Mouse (Mus musculus): ENCODE data around the gene Gm20388. TPM values are rescaled to one million over a fixed set of nuclear protein-coding genes. Genes with fewer than 3 reads are reported as not detected.

Gm20388 gene
- polyA plus RNA-seq, 1 experiment from 2014 or later = not detected

- Histone ChIP-seq H3K4me2 (replicated peaks; ENCODE audit: low read depth) (no peak overlapping the region), H3K4me3 (ENCODE audit: low read depth, low read length) (no peak overlapping the region), H3K4me1 (replicated peaks; ENCODE audit: control insufficient read depth, insufficient read depth) (0 out of 2 replicates have a peak, but pooled peaks cover 3% of the 10 kb centered on the region), H3K9ac (ENCODE audit: low read length) (no peak overlapping the region), H3K27ac (replicated peaks) (no peak overlapping the region), H3K9me3 (ENCODE audit: control insufficient read depth, low read length) (no peaks in the 10 kb centered on the region), H3K27me3 (ENCODE audit: control insufficient read depth, insufficient read depth, low read length) (no peaks in the 10 kb centered on the region), H3K36me3 (ENCODE audit: control insufficient read depth, insufficient read depth, low read length) (no peaks in the 10 kb centered on the region)
- ATAC-seq (ENCODE audit: low FRiP score, low TSS enrichment) (no peak), DNase-seq (ENCODE audit: low spot score) (no peak)
- TF ChIP-seq EP300 (optimal IDR thresholded peaks at IDR 0.05) = no peak
- TF ChIP-seq CTCF (IDR thresholded peaks at IDR 0.05; ENCODE audit: low read depth) = no peak
- 82% methylated on average over 10 of the region's 10 CpGs for WGBS
These were observed 139.7 kb downstream of the Gm20388 start for GRCm38 (mm10) chr8:120050376-120050775.

GRCm38 (mm10) chr8:120051006-120051405 lies 140.4 kb downstream of the Gm20388 start:
- 49% methylated on average over 4 of the region's 4 CpGs for WGBS
- Histone ChIP-seq H3K4me3 (ENCODE audit: low read depth, low read length) (no peak overlapping the region), H3K9me3 (ENCODE audit: control insufficient read depth, low read length) (no peaks in the 10 kb centered on the region), H3K27me3 (ENCODE audit: control insufficient read depth, insufficient read depth, low read length) (no peaks in the 10 kb centered on the region), H3K4me1 (replicated peaks; ENCODE audit: control insufficient read depth, insufficient read depth) (0 out of 2 replicates have a peak, but pooled peaks cover 3% of the 10 kb centered on the region), H3K9ac (ENCODE audit: low read length) (no peak overlapping the region), H3K27ac (replicated peaks) (no peak overlapping the region), H3K4me2 (replicated peaks; ENCODE audit: low read depth) (no peak overlapping the region), H3K36me3 (ENCODE audit: control insufficient read depth, insufficient read depth, low read length) (no peaks in the 10 kb centered on the region)
- TF ChIP-seq CTCF (IDR thresholded peaks at IDR 0.05; ENCODE audit: low read depth) (no peak), EP300 (optimal IDR thresholded peaks at IDR 0.05) (no peak)
- DNase-seq (ENCODE audit: low spot score) (no peak), ATAC-seq (ENCODE audit: low FRiP score, low TSS enrichment) (no peak)

- Histone ChIP-seq H3K27me3 (ENCODE audit: control insufficient read depth, insufficient read depth, low read length) (no peaks in the 10 kb centered on the region), H3K4me1 (replicated peaks; ENCODE audit: control insufficient read depth, insufficient read depth) (0 out of 2 replicates have a peak, but pooled peaks cover under 1% of the 10 kb centered on the region), H3K4me3 (ENCODE audit: low read depth, low read length) (no peak overlapping the region), H3K9ac (ENCODE audit: low read length) (no peak overlapping the region), H3K27ac (replicated peaks) (no peak overlapping the region), H3K4me2 (replicated peaks; ENCODE audit: low read depth) (no peak overlapping the region), H3K9me3 (ENCODE audit: control insufficient read depth, low read length) (no peaks in the 10 kb centered on the region), H3K36me3 (ENCODE audit: control insufficient read depth, insufficient read depth, low read length) (no peaks in the 10 kb centered on the region)
- DNase-seq (ENCODE audit: low spot score) (no peak), ATAC-seq (ENCODE audit: low FRiP score, low TSS enrichment) (no peak)
- WGBS = 68% methylated on average over 4 of the region's 4 CpGs
- no peak for TF ChIP-seq EP300 (optimal IDR thresholded peaks at IDR 0.05)
- no peak for TF ChIP-seq CTCF (IDR thresholded peaks at IDR 0.05; ENCODE audit: low read depth)
These were observed 141.3 kb downstream of the Gm20388 start for GRCm38 (mm10) chr8:120051908-120052307.

- H3K27ac ChIP-seq (replicated peaks) = 0 out of 2 replicates have a peak overlapping the region, but pooled peaks have one; percentile 13
- 55% methylated on average over 8 of the region's 8 CpGs for WGBS
- H3K36me3 ChIP-seq (ENCODE audit: control insufficient read depth, insufficient read depth, low read length) = no peaks in the 10 kb centered on the region
- H3K27me3 ChIP-seq (ENCODE audit: control insufficient read depth, insufficient read depth, low read length) = no peaks in the 10 kb centered on the region
- no peaks in the 10 kb centered on the region for H3K4me1 ChIP-seq (replicated peaks; ENCODE audit: control insufficient read depth, insufficient read depth)
- H3K4me2 ChIP-seq (replicated peaks; ENCODE audit: low read depth) = no peak overlapping the region
- TF ChIP-seq CTCF (IDR thresholded peaks at IDR 0.05; ENCODE audit: low read depth) (no peak), EP300 (optimal IDR thresholded peaks at IDR 0.05) (no peak)
- no peak overlapping the region for H3K9ac ChIP-seq (ENCODE audit: low read length)
- ATAC-seq (ENCODE audit: low FRiP score, low TSS enrichment) = 0 out of 2 replicates have a peak, but pooled peaks have one; percentile 21
- H3K4me3 ChIP-seq (ENCODE audit: low read depth, low read length) = no peak overlapping the region
- no peaks in the 10 kb centered on the region for H3K9me3 ChIP-seq (ENCODE audit: control insufficient read depth, low read length)
- DNase-seq (ENCODE audit: low spot score) = no peak
These were observed 141.7 kb downstream of the Gm20388 start for GRCm38 (mm10) chr8:120052318-120052717.

- H3K9ac ChIP-seq (ENCODE audit: low read length) = no peak overlapping the region
- TF ChIP-seq EP300 (optimal IDR thresholded peaks at IDR 0.05) = no peak
- TF ChIP-seq CTCF (IDR thresholded peaks at IDR 0.05; ENCODE audit: low read depth) = no peak
- WGBS = 86% methylated on average over 3 of the region's 3 CpGs
These were observed 144.2 kb downstream of the Gm20388 start for GRCm38 (mm10) chr8:120054833-120055232.

GRCm38 (mm10) chr8:120057078-120057477 lies 146.4 kb downstream of the Gm20388 start:
- Histone ChIP-seq H3K27ac (replicated peaks) (no peak overlapping the region), H3K9ac (ENCODE audit: low read length) (no peak overlapping the region), H3K4me2 (replicated peaks; ENCODE audit: low read depth) (no peak overlapping the region), H3K4me3 (ENCODE audit: low read depth, low read length) (no peak overlapping the region), H3K9me3 (ENCODE audit: control insufficient read depth, low read length) (no peaks in the 10 kb centered on the region), H3K27me3 (ENCODE audit: control insufficient read depth, insufficient read depth, low read length) (no peaks in the 10 kb centered on the region), H3K36me3 (ENCODE audit: control insufficient read depth, insufficient read depth, low read length) (no peaks in the 10 kb centered on the region), H3K4me1 (replicated peaks; ENCODE audit: control insufficient read depth, insufficient read depth) (no peaks in the 10 kb centered on the region)
- ATAC-seq (ENCODE audit: low FRiP score, low TSS enrichment) = no peak
- no peak for DNase-seq (ENCODE audit: low spot score)
- no peak for TF ChIP-seq CTCF (IDR thresholded peaks at IDR 0.05; ENCODE audit: low read depth)
- TF ChIP-seq EP300 (optimal IDR thresholded peaks at IDR 0.05) = no peak
- 61% methylated on average over 2 of the region's 2 CpGs for WGBS

More at GRCm38 (mm10) chr8:120054833-120055232, 144.2 kb downstream of the Gm20388 start:
- Histone ChIP-seq H3K4me3 (ENCODE audit: low read depth, low read length) (no peak overlapping the region), H3K27me3 (ENCODE audit: control insufficient read depth, insufficient read depth, low read length) (no peaks in the 10 kb centered on the region), H3K4me1 (replicated peaks; ENCODE audit: control insufficient read depth, insufficient read depth) (no peaks in the 10 kb centered on the region), H3K4me2 (replicated peaks; ENCODE audit: low read depth) (no peak overlapping the region), H3K9me3 (ENCODE audit: control insufficient read depth, low read length) (no peaks in the 10 kb centered on the region), H3K36me3 (ENCODE audit: control insufficient read depth, insufficient read depth, low read length) (no peaks in the 10 kb centered on the region), H3K27ac (replicated peaks) (no peak overlapping the region)
- DNase-seq (ENCODE audit: low spot score) (no peak), ATAC-seq (ENCODE audit: low FRiP score, low TSS enrichment) (no peak)
